Mouse (Mus musculus) heart, adult 2 months (tissue): ENCODE results near the gene Fcgr2b. TPM values are rescaled to one million over a fixed set of nuclear protein-coding genes. Genes with fewer than 3 reads are reported as not detected.

Experiments used
- DNase-seq, 2 experiments: peaks; one replicate each; pipeline ENCODE4 v3.0.0; 2021
- H3K27ac ChIP-seq: fragments of 200-600 bp; 2 replicates; pipeline ENCODE4 v1.8.1; 2022
- H3K27me3 ChIP-seq: fragments of 200-500 bp; 2 replicates; pipeline ENCODE4 v1.6.1; 2012; ENCODE audit warnings: mild to moderate bottlenecking, low read length, inconsistent platforms, mixed read lengths; ENCODE audit not compliant: control insufficient read depth, insufficient read depth
- H3K36me3 ChIP-seq: fragments of 200-500 bp; 2 replicates; pipeline ENCODE4 v1.6.1; 2012; ENCODE audit warnings: low read length, inconsistent platforms; ENCODE audit not compliant: control insufficient read depth, insufficient read depth
- H3K4me1 ChIP-seq: fragments of 200-500 bp; 2 replicates; pipeline ENCODE4 v1.6.1; 2011; ENCODE audit warnings: low read length; ENCODE audit not compliant: control insufficient read depth, insufficient read depth
- H3K4me3 ChIP-seq: fragments of 200-600 bp; 2 replicates; pipeline ENCODE4 v1.8.1; 2022
- H3K79me2 ChIP-seq: fragments of 200-500 bp; replicated peaks from 2 replicates; pipeline ENCODE4 v1.6.1; 2012; ENCODE audit warnings: mild to moderate bottlenecking, inconsistent platforms, low read length, moderate library complexity, mixed read lengths; ENCODE audit not compliant: control insufficient read depth, insufficient read depth
- H3K9ac ChIP-seq: fragments of 200-500 bp; 2 replicates; pipeline ENCODE4 v1.6.1; 2012; ENCODE audit warnings: low read depth, mild to moderate bottlenecking, control low read depth, inconsistent platforms, low read length, mixed read lengths
- CTCF ChIP-seq: fragments of 200-600 bp; IDR thresholded peaks from 2 replicates; pipeline ENCODE4 v1.8.1; 2022; ENCODE audit warnings: antibody characterized with exemption, mild to moderate bottlenecking, moderate library complexity
- EP300 ChIP-seq: fragments of 200-500 bp; IDR thresholded peaks from 2 replicates; pipeline ENCODE4 v1.6.1; 2011; ENCODE audit warnings: low read depth, low read length, control low read depth; ENCODE audit not compliant: insufficient read depth
- POLR2A ChIP-seq: fragments of 200-500 bp; IDR thresholded peaks from 2 replicates; pipeline ENCODE4 v1.6.1; 2011; ENCODE audit warnings: mild to moderate bottlenecking, low read depth, low read length, control low read depth; ENCODE audit not compliant: insufficient read depth
- WGBS: fragments of 180-500 bp; shearing (Covaris S2); methylation state at CpG from one replicate; pipeline ENCODE4 v1.1.7; 2018; 5-methylcytosine and 5-hydroxymethylcytosine counted together
- intact Hi-C: fragments of 180-260 bp; cut with DNase I; formaldehyde crosslinking; loops from one replicate; pipeline ENCODE4 v1.15.1; 2025
- polyA plus RNA-seq: library from polyadenylated mRNA; depleted of rRNA; stranded (reverse); fragments of >200 nt; gene quantifications from 2 replicates; pipeline ENCODE4 v1.2.3, GENCODE M21; 2012
- total RNA-seq, 2 experiments: library from RNA; stranded (reverse); gene quantifications; 2 replicates each; pipeline ENCODE4 v1.2.3; 2021

Fcgr2b gene
- total and polyA plus RNA-seq, 3 experiments: 7.4 to 10.9 (median 8.4) TPM

DNA sequence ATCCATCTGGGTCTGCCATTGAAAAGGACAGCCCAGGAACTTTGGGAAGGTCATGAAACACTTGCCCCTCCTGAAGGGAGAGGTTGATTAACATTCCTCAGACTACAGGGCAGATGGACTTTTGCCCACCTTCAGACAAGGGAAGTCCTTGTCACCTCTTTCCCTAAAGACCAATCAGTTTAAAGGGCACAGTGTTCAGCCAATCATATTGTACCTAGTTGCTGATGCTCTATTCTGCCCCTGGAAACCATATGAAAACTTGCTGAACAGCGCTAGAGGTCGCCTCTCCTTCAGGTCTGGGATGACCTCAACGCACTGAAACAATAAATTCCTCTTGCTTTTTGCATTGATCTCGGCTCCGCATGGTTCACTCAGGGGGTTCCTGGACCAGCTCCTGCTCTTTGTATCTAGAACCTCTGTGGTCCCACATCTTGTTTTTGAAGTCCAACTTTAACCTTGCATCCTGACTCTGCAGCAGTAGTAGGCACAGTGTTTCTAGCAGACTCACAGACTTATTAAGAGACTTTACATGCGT is 42.9 kb downstream of the Fcgr2b start:
- H3K36me3 ChIP-seq: no peaks in the 10 kb centered on the region
- WGBS: 78% methylated on average over 6 of the region's 6 CpGs
- no peak overlapping the region for H3K9ac ChIP-seq
- no peak for DNase-seq
- H3K4me1 ChIP-seq: no peaks in the 10 kb centered on the region
- TF ChIP-seq CTCF (no peak), POLR2A (no peak), EP300 (no peak)
- no peaks in the 10 kb centered on the region for H3K79me2 ChIP-seq
- H3K27ac ChIP-seq: no peak overlapping the region
- H3K27me3 ChIP-seq: no peaks in the 10 kb centered on the region
- no peak overlapping the region for H3K4me3 ChIP-seq
- intact Hi-C loops: no loop called here

DNA sequence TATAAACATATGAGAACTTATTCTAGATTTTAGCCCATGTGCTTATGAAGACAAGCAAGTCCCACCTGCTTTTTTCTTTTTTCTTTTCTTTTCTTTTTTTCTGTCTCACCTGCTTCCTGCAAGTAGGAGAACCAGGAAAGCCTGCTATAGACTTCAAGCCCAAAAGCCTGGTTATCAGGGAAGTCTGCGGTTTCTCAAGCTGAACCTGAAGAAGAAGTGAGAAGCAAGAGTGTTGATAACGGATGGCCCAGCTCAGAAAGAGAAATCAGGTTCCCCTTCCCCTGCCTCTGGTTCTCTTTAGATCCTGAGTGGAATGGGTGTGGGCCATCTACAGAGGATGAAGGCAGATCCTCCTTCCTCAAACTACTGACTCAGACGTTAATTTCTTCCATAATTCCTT is 44.3 kb downstream of the Fcgr2b start:
- no peaks in the 10 kb centered on the region for H3K79me2 ChIP-seq
- no peak overlapping the region for H3K27ac ChIP-seq
- no peak overlapping the region for H3K9ac ChIP-seq
- no peak for DNase-seq
- H3K36me3 ChIP-seq: no peaks in the 10 kb centered on the region
- intact Hi-C loops: no loop called here
- H3K4me3 ChIP-seq: no peak overlapping the region
- no peaks in the 10 kb centered on the region for H3K4me1 ChIP-seq
- 67% methylated on average over 3 of the region's 3 CpGs for WGBS
- no peak for TF ChIP-seq EP300
- TF ChIP-seq POLR2A: no peak
- TF ChIP-seq CTCF: no peak
- no peaks in the 10 kb centered on the region for H3K27me3 ChIP-seq

DNA sequence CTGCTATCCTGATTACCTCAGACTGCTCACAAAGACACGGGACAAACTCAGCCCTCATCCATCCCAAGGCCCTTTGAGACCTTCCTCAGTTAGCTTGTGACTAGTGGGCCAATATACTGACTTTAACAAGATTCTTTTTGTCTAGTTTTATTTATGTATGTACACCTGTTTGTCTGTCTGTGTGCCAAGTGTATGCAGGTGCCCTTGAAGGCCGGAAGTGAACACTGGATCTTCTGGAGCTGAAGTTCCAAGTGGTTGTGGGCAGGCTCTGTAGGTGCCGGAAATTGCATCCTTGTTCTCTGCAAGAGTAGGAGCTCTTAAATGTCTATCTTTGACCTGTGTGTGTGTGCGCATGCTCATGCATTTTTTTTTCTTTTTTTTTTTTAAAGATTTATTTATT is 47.1 kb downstream of the Fcgr2b start:
- Histone ChIP-seq H3K27ac (no peak overlapping the region), H3K79me2 (no peaks in the 10 kb centered on the region), H3K4me3 (no peak overlapping the region), H3K9ac (no peak overlapping the region), H3K36me3 (no peaks in the 10 kb centered on the region), H3K4me1 (no peaks in the 10 kb centered on the region), H3K27me3 (no peaks in the 10 kb centered on the region)
- intact Hi-C loops: no loop called here
- TF ChIP-seq EP300 (no peak), POLR2A (no peak), CTCF (no peak)
- 83% methylated on average over 4 of the region's 4 CpGs for WGBS
- no peak for DNase-seq

- WGBS: 66% methylated on average over 2 of the region's 2 CpGs
- Histone ChIP-seq H3K27ac (no peak overlapping the region), H3K27me3 (no peaks in the 10 kb centered on the region), H3K9ac (no peak overlapping the region), H3K79me2 (no peaks in the 10 kb centered on the region), H3K4me3 (no peak overlapping the region), H3K36me3 (no peaks in the 10 kb centered on the region), H3K4me1 (no peaks in the 10 kb centered on the region)
- TF ChIP-seq CTCF: no peak
- intact Hi-C loops: no loop called here
- no peak for DNase-seq
Observed at GRCm38 (mm10) chr1:170928467-170928866, 47.9 kb downstream of the Fcgr2b start.

DNA sequence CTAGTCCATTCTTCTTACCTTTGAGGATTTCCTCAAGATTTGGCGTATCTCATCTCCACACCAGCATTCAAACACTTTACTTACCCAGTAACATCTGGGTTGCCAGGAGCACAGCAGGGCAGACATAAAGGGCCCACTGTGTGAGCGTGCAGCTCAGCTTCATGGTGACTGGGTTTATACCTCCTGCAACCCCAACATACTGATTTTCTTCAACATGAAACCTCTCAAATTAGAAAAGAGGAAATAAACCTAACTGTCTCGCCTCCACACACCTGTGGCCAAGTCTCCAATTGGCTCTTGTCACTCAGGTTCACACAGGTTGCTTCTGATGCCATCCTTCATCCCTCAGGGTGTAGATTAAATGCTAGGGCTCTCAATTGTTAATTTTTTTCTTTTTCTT is 49.0 kb downstream of the Fcgr2b start, which contains the start of gene Fcrla:
Gene Fcrla (minus strand): TSS at position 206 of the 400 bp plus-strand sequence.
- Histone ChIP-seq H3K4me1 (no peaks in the 10 kb centered on the region), H3K9ac (no peak within 1 kb of the TSS), H3K27ac (no peak within 1 kb of the TSS), H3K79me2 (no peaks in the 10 kb centered on the region), H3K4me3 (no peak within 1 kb of the TSS), H3K36me3 (no peaks in the 10 kb centered on the region), H3K27me3 (no peaks in the 10 kb centered on the region)
- intact Hi-C loops: no loop called here
- no peak for DNase-seq
- 88% methylated on average over 3 of the region's 3 CpGs for WGBS
- no peak for TF ChIP-seq EP300
- no peak for TF ChIP-seq POLR2A
- TF ChIP-seq CTCF: no peak

GRCm38 (mm10) chr1:170926941-170927340 is 49.4 kb downstream of the Fcgr2b start:
- 55% methylated on average over 6 of the region's 6 CpGs for WGBS
- TF ChIP-seq POLR2A (no peak), EP300 (no peak), CTCF (no peak)
- no peaks in the 10 kb centered on the region for H3K4me1 ChIP-seq
- H3K27me3 ChIP-seq: no peaks in the 10 kb centered on the region
- no peak for DNase-seq
- intact Hi-C loops: no loop called here
- H3K79me2 ChIP-seq: no peaks in the 10 kb centered on the region
- no peak overlapping the region for H3K9ac ChIP-seq
- no peaks in the 10 kb centered on the region for H3K36me3 ChIP-seq
- H3K27ac ChIP-seq: no peak overlapping the region
- H3K4me3 ChIP-seq: no peak overlapping the region
